Mouse (Mus musculus): Measurements from ENCODE around the gene Pgf.

Pgf gene

GRCm38 (mm10) chr12:85190290-85190689, 12.7 kb upstream of the Pgf start:
- DNase-seq: no peak

- DNase-seq: no peak
Observed at GRCm38 (mm10) chr12:85186361-85186760, 8.8 kb upstream of the Pgf start.

GRCm38 (mm10) chr12:85185810-85186209, 8.2 kb upstream of the Pgf start:
- DNase-seq: no peak

- no peak for DNase-seq
Observed at GRCm38 (mm10) chr12:85184118-85184517, 6.5 kb upstream of the Pgf start.

- no peak for DNase-seq
Observed at GRCm38 (mm10) chr12:85182898-85183297, 5.3 kb upstream of the Pgf start.

- DNase-seq: no peak
Observed at GRCm38 (mm10) chr12:85182345-85182643, 4.7 kb upstream of the Pgf start.

GRCm38 (mm10) chr12:85181475-85182344, 4.1 kb upstream of the Pgf start:
- no peak for DNase-seq

GRCm38 (mm10) chr12:85178294-85178693, 704 bp upstream of the Pgf start:
- DNase-seq: no peak

- peak in 1 of 2 experiments; percentile 13 for DNase-seq
Observed at GRCm38 (mm10) chr12:85176846-85177523, 605 bp downstream of the Pgf start.

GRCm38 (mm10) chr12:85175926-85176845, 1.4 kb downstream of the Pgf start:
- DNase-seq: no peak

GRCm38 (mm10) chr12:85175087-85175675, 2.4 kb downstream of the Pgf start:
- DNase-seq: no peak

- no peak for DNase-seq
Observed at GRCm38 (mm10) chr12:85174016-85174415, 3.6 kb downstream of the Pgf start.

- no peak for DNase-seq
Observed at GRCm38 (mm10) chr12:85170948-85171307, 6.7 kb downstream of the Pgf start.

GRCm38 (mm10) chr12:85170284-85170947, 7.2 kb downstream of the Pgf start:
- peak; percentile 54 to 56 for DNase-seq

- DNase-seq: no peak
Observed at GRCm38 (mm10) chr12:85169877-85170276, 7.7 kb downstream of the Pgf start.

GRCm38 (mm10) chr12:85169117-85169858, 8.3 kb downstream of the Pgf start:
- peak; percentile 38 to 69 for DNase-seq

- peak; percentile 27 to 30 for DNase-seq
Observed at GRCm38 (mm10) chr12:85166631-85167030, 11.0 kb downstream of the Pgf start.

- no peak for DNase-seq
Observed at GRCm38 (mm10) chr12:85164996-85165395, 12.6 kb downstream of the Pgf start.

GRCm38 (mm10) chr12:85159592-85159991, 18.0 kb downstream of the Pgf start:
- DNase-seq: no peak

GRCm38 (mm10) chr12:85158801-85159200, 18.8 kb downstream of the Pgf start:
- DNase-seq: no peak

GRCm38 (mm10) chr12:85157797-85158460, 19.7 kb downstream of the Pgf start:
- DNase-seq: no peak

Data from kidney, adult 8-10 months (tissue).